Mouse (Mus musculus): ENCODE results near the gene Atp13a3. TPM values are rescaled to one million over a fixed set of nuclear protein-coding genes. Genes with fewer than 3 reads are reported as not detected.

The Atp13a3 gene
- total RNA-seq (2023): 10 to 100 TPM; 74.5 to 90.1 TPM

DNA sequence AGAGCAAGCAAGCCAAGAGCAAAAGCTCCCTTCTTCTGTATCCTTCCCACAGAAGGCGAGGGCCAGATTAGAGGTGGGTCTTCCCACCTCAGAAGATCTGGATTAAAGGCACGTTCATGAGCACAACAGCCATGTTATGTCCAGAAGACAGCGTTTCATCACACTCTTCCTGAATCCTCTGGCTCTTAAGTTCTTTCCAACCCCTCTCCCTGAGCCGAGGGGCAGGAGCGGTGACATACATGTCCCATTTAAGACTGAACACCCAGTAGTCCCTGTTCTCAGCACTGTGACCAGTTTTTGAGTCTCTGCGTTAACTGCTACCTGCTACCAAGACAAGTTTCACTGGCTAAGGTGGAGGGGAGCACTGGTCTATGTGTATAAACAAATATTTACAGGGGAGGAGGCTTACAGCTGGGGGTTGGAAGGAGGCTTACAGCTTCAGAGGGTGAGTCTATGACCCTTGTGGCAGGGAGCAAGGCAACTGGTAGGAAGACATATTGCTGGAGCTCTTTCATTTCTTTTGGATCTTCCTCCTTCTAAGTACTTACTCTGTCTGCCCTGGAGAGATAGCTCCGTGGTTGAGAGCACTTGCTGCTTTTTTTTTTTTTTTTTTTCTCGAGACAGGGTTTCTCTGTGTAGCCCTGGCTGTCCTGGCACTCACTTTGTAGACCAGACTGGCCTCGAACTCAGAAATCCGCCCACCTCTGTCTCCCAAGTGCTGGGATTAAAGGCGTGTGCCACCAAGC is at the start of gene Atp13a3:
Gene Atp13a3 (minus strand): TSS at position 51 of the 746 bp plus-strand sequence.

DNA sequence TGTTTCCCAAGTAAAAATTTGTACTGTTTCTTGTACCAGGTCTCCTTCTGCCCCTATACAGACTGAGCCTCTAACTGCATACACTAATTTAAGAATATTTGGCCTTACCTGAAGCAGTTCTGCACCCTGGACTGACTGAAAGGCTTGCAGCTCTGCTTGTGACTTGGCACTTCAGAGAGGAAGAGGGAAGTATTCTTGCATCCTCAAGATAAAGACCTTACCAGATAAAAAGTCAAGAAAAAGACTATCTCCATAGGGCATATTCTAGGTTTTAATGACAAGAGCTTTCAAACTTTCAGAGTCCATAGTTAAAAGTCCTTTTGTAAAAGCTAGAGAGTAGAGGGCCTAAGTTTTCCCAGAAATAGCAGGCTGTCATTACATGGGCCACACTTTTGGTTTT is 95.1 kb downstream of the Atp13a3 start, which contains the start of gene Gp5:
Gene Gp5 (minus strand): TSS at position 133 of the 400 bp plus-strand sequence.

GRCm38 (mm10) chr16:30282844-30283495 is 122.8 kb downstream of the Atp13a3 start, which contains the start of gene Lrrc15:
Lrrc15 (minus strand) TSS chr16:30283256.

GRCm38 (mm10) chr16:30267359-30267758 is 138.4 kb downstream of the Atp13a3 start, which contains the start of gene Cpn2:
Cpn2 (minus strand) TSS chr16:30267499.

Other genes with a start within 250 kb of the Atp13a3 start
- gene Cpn2, start 138.5 kb downstream of the Atp13a3 start, total RNA-seq (2023): not detected
- gene Lrrc15, start 122.7 kb downstream of the Atp13a3 start, total RNA-seq (2023): not detected
- 1 to 10 TPM; 1.4 to 2.4 TPM for gene Gp5, start 95.2 kb downstream of the Atp13a3 start, total RNA-seq (2023)
- gene Tmem44, start 144.9 kb upstream of the Atp13a3 start, total RNA-seq (2023): not detected
- 10 to 100 TPM; 21.4 to 25.4 TPM for gene Lsg1, start 181.6 kb upstream of the Atp13a3 start, total RNA-seq (2023)
- gene Fam43a, start 193.7 kb upstream of the Atp13a3 start, total RNA-seq (2023): 10 to 100 TPM; 13.6 to 19.2 TPM

Measured in neutrophil, adult 59 days (primary cell).